Mouse (Mus musculus): ENCODE measurements at regions not wholly inside any gene's neighbourhood (a gene's known extent, or its start where the extent isn't known, plus 50 kb on each side); places are given as distances from the start of the nearest gene placed in this dataset.

GRCm38 (mm10) chr1:138708507-138709228 is 88.7 kb upstream of the Nek7 start:
- no peak for TF ChIP-seq POLR2A (IDR thresholded peaks at IDR 0.05; ENCODE audit: extremely low read depth, insufficient read depth, low read length)
- no peak for TF ChIP-seq CTCF (IDR thresholded peaks at IDR 0.05; ENCODE audit: low read depth, low read length)

Data from liver, adult 2 months (tissue).